Mouse (Mus musculus): ENCODE results near the gene Mmp9.

Mmp9 gene

DNA sequence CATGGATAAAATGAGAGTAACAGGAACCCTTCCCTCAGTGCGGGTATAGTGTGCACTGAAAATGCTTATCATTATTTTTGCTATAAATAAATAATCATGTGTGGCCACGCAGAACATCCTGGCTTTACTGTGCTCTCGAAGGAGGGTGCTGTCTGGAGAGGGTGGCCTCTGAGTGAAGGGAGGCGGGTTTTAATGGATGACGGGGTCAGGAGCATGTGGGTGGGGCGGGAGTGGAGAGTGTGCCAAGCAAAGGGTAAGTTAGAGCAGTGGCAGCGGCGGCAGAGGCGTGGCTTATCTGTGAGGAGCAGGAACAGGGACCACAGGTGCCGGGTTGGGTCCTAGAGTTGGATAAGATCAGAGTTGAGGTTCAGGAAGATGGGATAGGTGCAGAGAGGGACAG, 51.2 kb downstream of the Mmp9 start:
- DNase-seq (ENCODE audit: low spot score) = no peak

DNA sequence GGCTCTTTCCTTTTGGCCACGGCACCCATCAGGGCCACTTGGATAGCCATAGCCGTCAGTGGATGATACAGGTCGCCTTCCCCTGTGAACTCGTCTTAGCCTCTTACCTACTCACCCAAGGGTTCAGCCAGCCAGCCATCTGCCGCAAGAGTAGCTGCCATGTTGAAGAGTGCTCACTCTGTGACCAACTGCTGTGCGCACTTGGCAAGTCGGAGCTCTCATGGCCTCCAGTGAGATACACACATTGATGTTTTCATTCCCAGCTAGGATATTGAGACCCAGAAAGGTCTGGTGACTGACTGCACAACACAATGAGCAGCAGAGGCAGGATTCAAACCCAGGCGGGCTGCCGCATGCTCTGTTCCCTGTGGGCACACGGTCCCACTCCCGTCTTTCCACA, 53.6 kb downstream of the Mmp9 start:
- DNase-seq (ENCODE audit: low spot score) = no peak

DNA sequence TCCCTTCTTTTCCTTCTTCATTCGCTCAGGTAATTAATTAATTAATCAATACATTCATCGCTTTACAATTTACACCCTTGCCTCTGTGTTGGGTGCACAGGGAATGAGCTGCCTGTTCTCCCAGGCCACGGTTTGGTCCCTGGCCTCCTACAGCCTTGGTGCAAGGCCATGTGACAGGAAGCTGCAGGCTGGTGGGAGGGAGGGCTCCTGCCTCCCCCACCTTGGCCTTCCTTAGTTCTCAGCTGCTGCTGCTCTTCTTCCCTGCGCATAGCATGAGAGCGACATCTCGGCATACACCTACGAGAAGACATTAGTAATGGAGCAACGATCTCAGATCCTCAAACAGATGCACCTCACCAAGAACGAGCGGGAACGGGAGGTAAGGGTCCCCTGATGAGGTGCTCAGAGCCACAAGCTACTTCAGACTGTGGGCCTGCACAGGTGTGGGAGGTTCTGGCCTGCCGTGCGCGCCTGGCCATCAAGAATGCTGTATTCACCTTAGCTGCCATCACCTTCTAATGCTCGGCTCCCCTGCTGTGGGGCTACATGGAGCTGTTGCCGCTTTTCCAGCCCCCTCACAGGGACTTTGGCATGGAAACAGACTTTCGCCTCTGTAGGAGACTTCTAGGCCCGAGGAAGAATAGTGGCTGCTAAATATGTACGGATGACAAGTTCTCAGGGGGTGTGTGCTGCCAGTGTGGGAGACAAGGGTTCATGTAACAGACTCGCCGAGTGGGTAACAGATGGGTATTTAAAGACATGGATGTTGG, 54.3 kb downstream of the Mmp9 start:
- DNase-seq (ENCODE audit: low spot score) = no peak

DNA sequence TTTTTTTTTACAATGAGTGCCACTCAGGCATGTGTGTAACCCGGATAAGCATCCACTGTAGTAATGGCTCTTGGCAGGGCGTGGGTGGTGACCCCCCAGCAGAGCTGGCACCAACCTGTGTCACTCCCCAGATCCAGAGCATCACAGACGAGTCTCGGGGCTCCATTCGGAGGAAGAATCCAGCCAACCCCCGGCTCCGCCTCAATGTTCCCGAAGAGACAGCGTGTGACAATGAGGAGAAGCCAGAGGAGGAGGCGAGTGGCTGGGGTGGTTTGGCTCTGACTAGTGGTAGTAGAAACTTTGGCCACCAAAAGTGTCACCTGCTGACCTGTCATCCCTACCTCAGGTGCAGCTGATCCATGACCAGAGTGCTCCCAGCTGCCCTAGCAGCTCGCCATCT, 55.4 kb downstream of the Mmp9 start:
- DNase-seq (ENCODE audit: low spot score) = no peak

DNA sequence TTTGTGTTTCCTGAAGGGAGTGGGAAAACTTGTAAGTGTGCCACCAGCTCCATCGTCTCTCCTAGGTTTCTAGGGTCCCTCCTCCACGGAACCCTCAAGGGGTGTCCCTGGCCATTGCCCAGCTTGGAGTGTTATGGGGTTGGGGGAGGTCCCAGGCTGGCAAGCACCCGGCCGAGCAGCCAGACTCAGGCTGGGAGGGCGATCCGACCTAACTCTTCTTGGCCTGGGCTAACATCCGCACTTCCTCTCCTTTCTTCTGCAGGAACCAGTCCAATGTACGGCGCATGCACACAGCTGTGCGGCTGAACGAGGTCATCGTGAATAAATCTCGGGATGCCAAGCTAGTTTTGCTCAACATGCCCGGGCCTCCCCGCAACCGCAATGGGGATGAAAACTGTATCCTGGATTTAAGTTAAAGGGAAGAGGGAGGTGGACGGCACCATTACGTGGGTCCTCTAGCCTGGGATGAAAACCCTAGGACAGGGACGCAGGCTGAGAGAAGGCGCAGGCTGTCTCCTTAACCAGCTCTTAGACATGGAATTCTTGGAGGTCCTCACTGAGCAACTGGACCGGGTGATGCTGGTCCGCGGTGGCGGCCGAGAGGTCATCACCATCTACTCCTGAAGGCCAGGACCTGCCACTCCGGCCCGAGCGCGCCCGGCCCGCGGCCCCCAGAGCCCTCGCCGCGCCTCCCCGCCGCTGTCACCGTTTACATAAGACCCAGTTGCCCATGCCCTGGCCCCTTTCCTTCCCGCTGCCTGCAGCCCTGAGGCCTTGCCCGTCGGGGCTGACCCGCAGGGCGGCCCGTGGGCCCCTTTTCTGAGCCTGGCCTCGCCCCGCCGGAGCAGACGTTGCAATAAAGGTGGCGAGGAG, 56.5 kb downstream of the Mmp9 start:
- DNase-seq (ENCODE audit: low spot score) = no peak

DNA sequence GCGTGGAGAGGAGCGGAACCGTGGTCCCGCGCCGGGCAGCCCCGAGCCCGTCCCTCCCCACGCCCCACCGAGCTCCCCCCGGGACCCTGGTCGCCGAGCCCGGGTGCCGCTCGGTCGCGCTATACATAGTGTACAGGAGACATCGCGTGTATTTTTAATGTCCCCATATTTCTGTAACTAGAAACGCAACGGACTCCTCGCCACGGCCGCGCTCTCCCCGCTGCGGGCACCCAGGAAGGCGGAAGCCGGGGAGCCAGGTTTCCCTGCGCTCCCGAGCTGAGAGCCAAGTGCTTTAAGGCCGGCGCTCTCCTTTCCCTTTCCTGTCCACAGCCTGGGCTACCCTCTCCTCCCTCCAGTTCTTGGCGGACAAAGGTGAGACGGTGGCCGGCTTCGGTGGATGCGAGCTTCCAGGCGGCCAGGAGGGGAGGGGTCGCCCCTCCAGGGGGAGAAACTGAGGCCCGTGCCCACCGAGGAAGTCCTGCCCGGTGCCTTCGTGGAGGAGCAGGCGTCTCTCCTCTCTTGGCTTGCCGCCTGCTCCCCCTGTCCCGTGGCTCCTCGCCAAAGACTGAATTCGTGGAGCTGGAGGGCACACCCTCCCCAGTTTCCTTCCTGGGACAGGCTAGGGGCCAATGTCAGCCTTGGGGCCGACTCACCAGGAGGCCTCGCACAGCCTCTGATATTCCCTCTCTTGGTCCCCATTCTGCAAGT, 57.3 kb downstream of the Mmp9 start:
- DNase-seq (ENCODE audit: low spot score) = peak; percentile 60

DNA sequence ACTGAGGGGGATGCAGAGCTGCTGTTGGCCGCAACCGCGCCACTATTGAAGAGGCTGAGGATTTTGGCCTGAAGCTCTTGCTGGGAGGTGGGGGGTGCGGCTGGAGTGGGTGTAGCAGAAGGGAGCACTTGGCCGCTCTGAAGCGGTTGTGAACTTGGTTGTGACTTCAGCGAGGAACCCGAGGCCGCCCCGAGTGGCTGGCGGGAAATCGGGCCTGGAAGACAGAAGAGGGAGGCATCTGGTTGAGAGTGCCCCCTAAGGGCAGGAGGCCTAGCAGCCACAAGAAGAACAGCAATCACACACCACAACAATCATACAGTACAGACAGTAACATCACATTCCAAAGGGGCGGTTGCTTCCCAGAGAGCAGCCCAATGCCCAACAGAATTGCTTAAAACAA, 61.4 kb downstream of the Mmp9 start:
- no peak for DNase-seq (ENCODE audit: low spot score)

DNA sequence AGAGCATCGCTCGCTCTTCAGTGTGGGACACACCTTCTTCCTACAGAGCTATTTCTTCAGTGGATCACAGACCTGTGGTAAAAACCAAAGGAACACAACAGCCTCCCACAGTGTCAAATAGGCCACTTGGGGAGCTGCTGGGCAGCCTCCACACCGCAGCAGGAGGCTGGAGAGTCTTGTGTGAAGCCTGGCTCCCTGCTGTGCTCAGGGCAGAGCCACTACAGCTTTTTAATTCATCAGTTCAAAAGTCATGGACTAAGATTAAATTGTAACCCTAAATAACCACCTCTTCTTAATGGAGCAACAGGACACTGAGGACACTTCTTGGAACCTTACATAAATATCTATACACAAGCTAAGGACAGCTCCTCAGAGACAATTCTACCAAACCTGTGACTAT, 62.5 kb downstream of the Mmp9 start:
- no peak for DNase-seq (ENCODE audit: low spot score)

DNA sequence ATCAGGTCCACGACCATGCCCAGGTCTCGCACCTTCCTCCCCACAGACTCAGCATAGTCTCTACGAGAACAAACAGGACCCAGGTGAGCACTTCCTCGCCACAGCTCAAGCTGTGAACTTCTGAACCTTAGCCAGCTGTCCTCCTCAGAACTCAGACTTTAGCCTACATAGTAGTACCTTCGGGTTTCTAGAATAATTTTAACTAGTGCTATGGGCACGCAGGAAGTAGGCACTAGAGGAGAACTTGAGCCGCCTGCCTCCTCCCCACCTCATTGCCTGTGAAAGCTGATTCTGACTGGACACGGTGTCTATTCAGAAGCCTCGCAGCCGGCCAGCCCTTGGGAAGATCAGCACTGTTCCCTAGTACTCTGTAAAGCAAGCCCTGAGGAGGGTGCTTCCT, 63.7 kb downstream of the Mmp9 start:
- no peak for DNase-seq (ENCODE audit: low spot score)

Measured in testis, postnatal 10 days (tissue).